Mouse (Mus musculus) heart, adult 2 months (tissue): ENCODE measurements at regions not wholly inside any gene's neighbourhood (a gene's known extent, or its start where the extent isn't known, plus 50 kb on each side); places are given as distances from the start of the nearest gene placed in this dataset.
A peak's percentile ranks its signal among the peaks of the same experiment; 100 is the strongest.

Experiments
- DNase-seq, 2 experiments: peaks; one replicate each; pipeline ENCODE4 v3.0.0; 2021
- H3K27ac ChIP-seq: fragments of 200-600 bp; 2 replicates; pipeline ENCODE4 v1.8.1; 2022
- H3K27me3 ChIP-seq: fragments of 200-500 bp; 2 replicates; pipeline ENCODE4 v1.6.1; 2012; ENCODE audit warnings: mild to moderate bottlenecking, low read length, inconsistent platforms, mixed read lengths; ENCODE audit not compliant: control insufficient read depth, insufficient read depth
- H3K36me3 ChIP-seq: fragments of 200-500 bp; 2 replicates; pipeline ENCODE4 v1.6.1; 2012; ENCODE audit warnings: low read length, inconsistent platforms; ENCODE audit not compliant: control insufficient read depth, insufficient read depth
- H3K4me1 ChIP-seq: fragments of 200-500 bp; 2 replicates; pipeline ENCODE4 v1.6.1; 2011; ENCODE audit warnings: low read length; ENCODE audit not compliant: control insufficient read depth, insufficient read depth
- H3K4me3 ChIP-seq: fragments of 200-600 bp; 2 replicates; pipeline ENCODE4 v1.8.1; 2022
- H3K79me2 ChIP-seq: fragments of 200-500 bp; replicated peaks from 2 replicates; pipeline ENCODE4 v1.6.1; 2012; ENCODE audit warnings: mild to moderate bottlenecking, inconsistent platforms, low read length, moderate library complexity, mixed read lengths; ENCODE audit not compliant: control insufficient read depth, insufficient read depth
- H3K9ac ChIP-seq: fragments of 200-500 bp; 2 replicates; pipeline ENCODE4 v1.6.1; 2012; ENCODE audit warnings: low read depth, mild to moderate bottlenecking, control low read depth, inconsistent platforms, low read length, mixed read lengths
- CTCF ChIP-seq: fragments of 200-600 bp; IDR thresholded peaks from 2 replicates; pipeline ENCODE4 v1.8.1; 2022; ENCODE audit warnings: antibody characterized with exemption, mild to moderate bottlenecking, moderate library complexity
- EP300 ChIP-seq: fragments of 200-500 bp; IDR thresholded peaks from 2 replicates; pipeline ENCODE4 v1.6.1; 2011; ENCODE audit warnings: low read depth, low read length, control low read depth; ENCODE audit not compliant: insufficient read depth
- POLR2A ChIP-seq: fragments of 200-500 bp; IDR thresholded peaks from 2 replicates; pipeline ENCODE4 v1.6.1; 2011; ENCODE audit warnings: mild to moderate bottlenecking, low read depth, low read length, control low read depth; ENCODE audit not compliant: insufficient read depth
- WGBS: fragments of 180-500 bp; shearing (Covaris S2); methylation state at CpG from one replicate; pipeline ENCODE4 v1.1.7; 2018; 5-methylcytosine and 5-hydroxymethylcytosine counted together
- intact Hi-C: fragments of 180-260 bp; cut with DNase I; formaldehyde crosslinking; loops from one replicate; pipeline ENCODE4 v1.15.1; 2025

DNA sequence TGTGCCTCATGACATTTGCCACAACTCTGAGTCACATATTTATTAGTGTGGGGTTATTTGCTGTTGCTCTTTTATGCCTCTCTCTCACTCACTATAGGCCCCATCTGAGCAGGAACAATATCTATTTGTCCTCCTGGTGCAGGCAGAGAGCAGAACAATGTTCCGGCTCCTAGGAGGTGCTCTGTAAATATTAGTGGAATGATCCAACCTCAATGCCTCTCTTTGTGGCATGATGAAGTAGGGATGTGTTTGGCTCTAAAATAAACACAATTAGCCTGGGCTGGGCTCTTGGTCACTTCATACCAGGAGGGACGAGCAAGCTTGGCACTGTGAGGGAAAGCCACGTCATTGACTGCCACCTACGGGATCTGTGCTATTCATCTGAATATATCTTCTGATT lies 224.8 kb upstream of the Arid1b start:
- H3K4me3 ChIP-seq: no peak overlapping the region
- H3K4me1 ChIP-seq: no peaks in the 10 kb centered on the region
- DNase-seq: no peak
- 92% methylated on average over 4 of the region's 4 CpGs for WGBS
- H3K27me3 ChIP-seq: no peaks in the 10 kb centered on the region
- TF ChIP-seq EP300 (no peak), CTCF (no peak), POLR2A (no peak)
- no peaks in the 10 kb centered on the region for H3K79me2 ChIP-seq
- H3K27ac ChIP-seq: no peak overlapping the region
- intact Hi-C loops: no loop called here
- H3K9ac ChIP-seq: no peak overlapping the region
- no peaks in the 10 kb centered on the region for H3K36me3 ChIP-seq

DNA sequence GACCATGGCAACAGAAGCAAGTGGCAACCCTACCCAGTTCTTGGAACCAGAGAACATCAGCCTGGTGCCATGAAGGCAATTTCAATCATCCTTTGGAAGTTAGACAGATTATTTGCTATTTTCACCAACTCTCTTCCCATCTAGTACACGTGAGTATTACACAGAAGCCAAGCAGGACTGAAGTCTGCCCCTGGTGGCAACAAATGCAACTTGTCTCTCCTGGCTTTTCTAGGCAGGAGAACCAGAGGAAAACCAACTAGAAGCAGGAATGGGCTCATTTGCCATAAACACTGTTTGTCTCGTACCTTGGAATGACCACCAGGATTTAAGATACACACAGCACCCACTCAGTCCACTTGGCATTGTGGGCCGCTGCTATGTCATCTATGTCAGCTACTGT lies 224.1 kb upstream of the Arid1b start:
- intact Hi-C loops: no loop called here
- 73% methylated on average over 3 of the region's 3 CpGs for WGBS

DNA sequence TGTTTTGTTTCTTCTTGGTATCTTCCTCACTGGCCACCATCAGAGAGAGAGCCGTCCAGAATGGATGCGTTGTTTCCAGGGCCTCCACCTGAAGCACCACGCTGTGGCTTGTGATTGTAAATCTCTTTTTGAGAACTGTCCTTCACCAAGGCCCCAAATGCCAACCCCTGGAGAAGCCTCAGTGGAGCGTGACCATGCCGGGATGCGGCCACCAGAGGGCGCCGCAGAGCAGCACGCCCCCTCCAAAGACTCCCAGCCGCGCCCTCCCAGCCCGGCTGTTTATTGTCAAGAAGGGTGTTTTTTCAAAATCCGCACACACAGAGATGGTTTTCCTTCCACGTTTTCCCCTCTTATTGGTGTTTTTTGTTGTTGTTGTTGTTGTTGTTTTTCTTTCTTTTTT lies 216.0 kb upstream of the Arid1b start:
- no peak for TF ChIP-seq POLR2A
- peak; percentile 60; the same call in 1 of the 2 replicates for TF ChIP-seq EP300
- peak; percentile 99 for TF ChIP-seq CTCF
- DNase-seq: peak; percentile 66 to 83
- intact Hi-C loops: loop anchor here (1.0 to 2.0 kb wide), 3 partner anchors 129 to 619 kb away; no protein-coding TSS in a partner anchor
- H3K27ac ChIP-seq: no peak overlapping the region
- 1% methylated on average over 14 of the region's 14 CpGs for WGBS
- H3K36me3 ChIP-seq: no peaks in the 10 kb centered on the region
- no peaks in the 10 kb centered on the region for H3K27me3 ChIP-seq
- H3K9ac ChIP-seq: no peak overlapping the region
- no peak overlapping the region for H3K4me3 ChIP-seq
- H3K79me2 ChIP-seq: no peaks in the 10 kb centered on the region
- H3K4me1 ChIP-seq: no peaks in the 10 kb centered on the region

More for the DNA sequence above, 224.1 kb upstream of the Arid1b start:
- TF ChIP-seq CTCF (peak; percentile 48), POLR2A (no peak), EP300 (no peak)
- no peaks in the 10 kb centered on the region for H3K27me3 ChIP-seq
- H3K36me3 ChIP-seq: no peaks in the 10 kb centered on the region
- DNase-seq: no peak
- H3K4me1 ChIP-seq: no peaks in the 10 kb centered on the region
- H3K79me2 ChIP-seq: no peaks in the 10 kb centered on the region
- H3K27ac ChIP-seq: no peak overlapping the region
- no peak overlapping the region for H3K9ac ChIP-seq
- no peak overlapping the region for H3K4me3 ChIP-seq

DNA sequence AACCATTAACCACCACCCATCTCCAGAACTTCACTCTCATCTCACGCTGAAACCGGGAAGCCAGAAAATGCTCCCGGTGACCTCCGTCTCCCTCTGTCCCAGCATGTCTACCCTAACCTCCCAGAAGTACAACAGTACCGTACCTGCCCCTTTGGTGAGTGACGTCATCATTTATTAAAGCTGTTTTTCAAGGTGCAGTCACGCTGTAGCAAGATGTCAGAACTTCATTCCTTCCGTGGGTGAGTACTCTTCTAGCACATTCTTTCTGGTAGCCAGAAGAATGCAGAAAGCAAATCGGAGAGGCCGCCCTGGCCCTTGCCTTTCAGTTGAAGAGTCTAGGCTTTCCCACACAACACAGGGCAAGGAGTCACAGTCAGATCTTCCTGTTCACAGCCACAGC lies 215.1 kb upstream of the Arid1b start:
- TF ChIP-seq POLR2A (no peak), EP300 (no peak), CTCF (no peak)
- Histone ChIP-seq H3K4me3 (no peak overlapping the region), H3K27me3 (no peaks in the 10 kb centered on the region), H3K79me2 (no peaks in the 10 kb centered on the region), H3K9ac (no peak overlapping the region), H3K4me1 (peaks cover 2% of the 10 kb centered on the region), H3K27ac (no peak overlapping the region), H3K36me3 (no peaks in the 10 kb centered on the region)
- intact Hi-C loops: loop anchor here (2.0 kb wide), 2 partner anchors 128 to 618 kb away; no protein-coding TSS in a partner anchor
- WGBS: 95% methylated on average over 10 of the region's 10 CpGs
- no peak for DNase-seq

DNA sequence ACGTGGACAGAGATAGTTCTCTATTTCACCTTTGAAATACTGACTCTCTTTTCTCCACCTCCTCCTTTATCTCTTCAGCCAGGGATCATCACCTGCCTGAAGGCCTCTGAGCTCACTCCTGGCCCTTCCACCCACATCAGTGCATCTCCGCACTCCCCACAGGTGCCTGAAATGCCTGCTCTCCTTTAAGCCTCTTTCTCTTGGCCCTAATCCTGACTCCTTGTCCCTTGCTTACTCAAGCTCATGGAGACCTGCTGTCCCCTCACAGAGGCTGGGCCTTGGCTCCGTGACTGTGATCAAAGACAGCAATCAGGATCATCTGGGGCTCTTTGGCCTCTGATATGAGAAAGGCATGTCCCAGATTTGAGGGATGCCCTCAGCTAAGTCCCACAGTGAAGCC lies 212.5 kb upstream of the Arid1b start:
- TF ChIP-seq CTCF (no peak), EP300 (no peak), POLR2A (no peak)
- WGBS: 95% methylated on average over 3 of the region's 3 CpGs
- intact Hi-C loops: loop anchor here (5.0 kb wide), 1 partner anchor 406 kb away; no protein-coding TSS in a partner anchor
- no peak overlapping the region for H3K9ac ChIP-seq
- DNase-seq: no peak
- H3K27me3 ChIP-seq: no peaks in the 10 kb centered on the region
- H3K4me1 ChIP-seq: peaks cover 6% of the 10 kb centered on the region
- no peaks in the 10 kb centered on the region for H3K79me2 ChIP-seq
- no peaks in the 10 kb centered on the region for H3K36me3 ChIP-seq
- no peak overlapping the region for H3K27ac ChIP-seq
- H3K4me3 ChIP-seq: no peak overlapping the region

DNA sequence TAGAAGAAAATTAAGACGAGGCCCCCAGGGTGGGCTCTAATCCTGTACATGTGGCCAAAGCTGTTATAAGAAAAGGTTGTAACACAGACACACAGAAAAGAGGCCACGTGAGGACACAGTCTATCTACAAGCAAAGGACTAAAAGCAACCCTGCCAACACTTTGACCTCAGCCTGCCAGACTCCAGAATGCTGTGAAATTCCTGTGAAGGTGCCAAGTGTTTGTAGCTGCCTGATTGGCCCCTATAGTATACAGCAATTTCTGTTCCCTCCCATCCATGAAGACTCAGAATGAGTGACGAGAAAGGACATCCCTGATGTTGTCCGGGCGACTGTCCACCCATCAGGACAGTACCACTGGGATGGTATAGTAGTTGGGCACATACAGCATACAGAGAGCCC lies 209.8 kb upstream of the Arid1b start:
- Histone ChIP-seq H3K79me2 (no peaks in the 10 kb centered on the region), H3K27me3 (no peaks in the 10 kb centered on the region), H3K9ac (no peak overlapping the region), H3K27ac (peak overlapping the region; percentile 53), H3K4me3 (no peak overlapping the region), H3K4me1 (peaks cover 6% of the 10 kb centered on the region), H3K36me3 (no peaks in the 10 kb centered on the region)
- WGBS: 51% methylated on average over 5 of the region's 5 CpGs
- intact Hi-C loops: loop anchor here (5.0 kb wide), 1 partner anchor 403 kb away; no protein-coding TSS in a partner anchor
- no peak for TF ChIP-seq POLR2A
- 0 out of 2 replicates have a peak, but pooled peaks have one; percentile 28 for TF ChIP-seq EP300
- TF ChIP-seq CTCF: no peak
- DNase-seq: peak in 1 of 2 experiments; percentile 64
